Mouse (Mus musculus) CH12.LX (cell line): ENCODE data around the gene Ccer2. TPM values are rescaled to one million over a fixed set of nuclear protein-coding genes. Genes with fewer than 3 reads are reported as not detected.

Experiments
- DNase-seq: peaks from one replicate; pipeline ENCODE4 v3.0.0-alpha.2; 2013; ENCODE audit errors: extremely low read depth
- H3K27ac ChIP-seq: 2 replicates; pipeline ENCODE4 v1.5.1; 2012; ENCODE audit warnings: low read depth, mild to moderate bottlenecking, control low read depth, moderate library complexity; ENCODE audit not compliant: insufficient read depth
- H3K27me3 ChIP-seq: replicated peaks from 2 replicates; pipeline ENCODE3; 2012; ENCODE audit warnings: inconsistent platforms
- H3K36me3 ChIP-seq, 2 experiments: replicated peaks in 1 of 2; 2 replicates each; pipeline versions ENCODE3 to v1.6.1; 2012; ENCODE audit warnings: inconsistent platforms in 1 of 2, low read length in 1 of 2, mild to moderate bottlenecking in 1 of 2, mixed read lengths in 1 of 2, moderate library complexity in 1 of 2; ENCODE audit not compliant: control insufficient read depth in 1 of 2, insufficient read depth in 1 of 2
- H3K4me1 ChIP-seq, 2 experiments: 2 replicates each; pipeline ENCODE4 v1.6.1; 2012; ENCODE audit warnings: inconsistent platforms in 1 of 2, moderate library complexity in 1 of 2; ENCODE audit not compliant: insufficient read depth in 2 of 2, control insufficient read depth in 1 of 2
- H3K4me2 ChIP-seq: 2 replicates; pipeline ENCODE4 v1.6.1; 2012; ENCODE audit warnings: low read depth, mild to moderate bottlenecking, control low read depth; ENCODE audit not compliant: poor library complexity, insufficient read depth, severe bottlenecking
- H3K4me3 ChIP-seq, 3 experiments: fragments of 150-350 bp in 1 of 3; sonication (generic) in 1 of 3; replicated peaks in 1 of 3; 2 replicates each; pipeline versions ENCODE3 to v1.5.1; 2011 to 2012; ENCODE audit warnings: low read depth in 2 of 3, low read length in 2 of 3, mild to moderate bottlenecking in 2 of 3, moderate library complexity in 2 of 3, control low read depth in 1 of 3, improper control_type of control experiment in 1 of 3, inconsistent platforms in 1 of 3, mixed read lengths in 1 of 3; ENCODE audit not compliant: poor library complexity in 1 of 3
- H3K79me2 ChIP-seq: replicated peaks from 2 replicates; pipeline ENCODE4 v1.6.1; 2012; ENCODE audit warnings: mild to moderate bottlenecking, moderate library complexity; ENCODE audit not compliant: control insufficient read depth, poor library complexity, insufficient read depth, severe bottlenecking; ENCODE audit errors: extremely low read depth
- H3K9ac ChIP-seq: 2 replicates; pipeline ENCODE4 v1.6.1; 2012; ENCODE audit warnings: low read depth, mild to moderate bottlenecking, control low read depth, moderate library complexity; ENCODE audit not compliant: insufficient read depth
- H3K9me3 ChIP-seq: replicated peaks from 2 replicates; pipeline ENCODE3; 2012; ENCODE audit warnings: low read length, inconsistent platforms, mixed read lengths
- BHLHE40 ChIP-seq: IDR thresholded peaks from 2 replicates; pipeline ENCODE4 v1.6.1; 2011; ENCODE audit warnings: mild to moderate bottlenecking, low read depth, low read length, improper control_type of control experiment
- E2F4 ChIP-seq: IDR thresholded peaks from 2 replicates; pipeline ENCODE4 v1.6.1; 2011; ENCODE audit warnings: low read depth, low read length, improper control_type of control experiment; ENCODE audit not compliant: insufficient replicate concordance
- ETS1 ChIP-seq: conservative IDR thresholded peaks from 2 replicates; pipeline ENCODE4 v1.6.1; 2012; ENCODE audit warnings: low read depth, mild to moderate bottlenecking, inconsistent platforms, low read length, improper control_type of control experiment, moderate library complexity
- GABPA ChIP-seq: IDR thresholded peaks from 2 replicates; pipeline ENCODE4 v1.6.1; 2012; ENCODE audit warnings: low read depth, low read length, improper control_type of control experiment, inconsistent platforms; ENCODE audit not compliant: insufficient replicate concordance
- HCFC1 ChIP-seq: IDR thresholded peaks from 2 replicates; pipeline ENCODE4 v1.6.1; 2012; ENCODE audit warnings: low read depth, mild to moderate bottlenecking, inconsistent platforms, low read length, improper control_type of control experiment
- IRF4 ChIP-seq: IDR thresholded peaks from 2 replicates; pipeline ENCODE4 v1.6.1; 2014; ENCODE audit warnings: low read depth, mild to moderate bottlenecking, inconsistent platforms, low read length, improper control_type of control experiment
- JUN ChIP-seq: IDR thresholded peaks from 2 replicates; pipeline ENCODE4 v1.6.1; 2011; ENCODE audit warnings: low read depth, mild to moderate bottlenecking, low read length, improper control_type of control experiment, moderate library complexity; ENCODE audit not compliant: insufficient read depth
- JUND ChIP-seq: conservative IDR thresholded peaks from 2 replicates; pipeline ENCODE4 v1.6.1; 2011; ENCODE audit warnings: low read depth, low read length, improper control_type of control experiment
- MAFK ChIP-seq: IDR thresholded peaks from 2 replicates; pipeline ENCODE4 v1.6.1; 2011; ENCODE audit warnings: low read length, improper control_type of control experiment; ENCODE audit not compliant: insufficient replicate concordance
- MAX ChIP-seq: IDR thresholded peaks from 2 replicates; pipeline ENCODE4 v1.6.1; 2011; ENCODE audit warnings: low read length, improper control_type of control experiment
- MEF2A ChIP-seq: IDR thresholded peaks from 2 replicates; pipeline ENCODE4 v1.6.1; 2014; ENCODE audit warnings: low read depth, mild to moderate bottlenecking, inconsistent platforms, low read length, improper control_type of control experiment, borderline replicate concordance
- MXI1 ChIP-seq: IDR thresholded peaks from 2 replicates; pipeline ENCODE4 v1.6.1; 2011; ENCODE audit warnings: mild to moderate bottlenecking, low read depth, low read length, improper control_type of control experiment
- MYC ChIP-seq: IDR thresholded peaks from 2 replicates; pipeline ENCODE4 v1.6.1; 2011; ENCODE audit warnings: low read depth, mild to moderate bottlenecking, improper control_type of control experiment, low read length
- NRF1 ChIP-seq: IDR thresholded peaks from 2 replicates; pipeline ENCODE4 v1.6.1; 2014; ENCODE audit warnings: low read depth, mild to moderate bottlenecking, inconsistent platforms, low read length, improper control_type of control experiment, moderate library complexity
- PAX5 ChIP-seq: IDR thresholded peaks from 2 replicates; pipeline ENCODE4 v1.6.1; 2012; ENCODE audit warnings: low read length, inconsistent platforms, mixed read lengths
- POLR2A ChIP-seq: IDR thresholded peaks from 2 replicates; pipeline ENCODE4 v1.6.1; 2011; ENCODE audit warnings: low read depth, mild to moderate bottlenecking, improper control_type of control experiment, low read length
- POLR2AphosphoS2 ChIP-seq: IDR thresholded peaks from 2 replicates; pipeline ENCODE4 v1.6.1; 2011; ENCODE audit warnings: low read depth, low read length, improper control_type of control experiment
- RAD21 ChIP-seq: IDR thresholded peaks from 2 replicates; pipeline ENCODE4 v1.6.1; 2011; ENCODE audit warnings: low read depth, mild to moderate bottlenecking, low read length, improper control_type of control experiment, moderate library complexity
- RCOR1 ChIP-seq: conservative IDR thresholded peaks from 2 replicates; pipeline ENCODE4 v1.6.1; 2012; ENCODE audit warnings: low read depth, mild to moderate bottlenecking, inconsistent platforms, low read length, improper control_type of control experiment
- SIN3A ChIP-seq: IDR thresholded peaks from 2 replicates; pipeline ENCODE4 v1.6.1; 2012; ENCODE audit warnings: low read length, improper control_type of control experiment, inconsistent platforms
- SMC3 ChIP-seq: IDR thresholded peaks from 2 replicates; pipeline ENCODE4 v1.6.1; 2011; ENCODE audit warnings: low read depth, low read length, improper control_type of control experiment
- TBP ChIP-seq: conservative IDR thresholded peaks from 2 replicates; pipeline ENCODE4 v1.6.1; 2011; ENCODE audit warnings: low read depth, low read length, improper control_type of control experiment
- TCF12 ChIP-seq: IDR thresholded peaks from 2 replicates; pipeline ENCODE4 v1.6.1; 2014; ENCODE audit warnings: low read depth, mild to moderate bottlenecking, inconsistent platforms, low read length, improper control_type of control experiment
- UBTF ChIP-seq: IDR thresholded peaks from 2 replicates; pipeline ENCODE4 v1.6.1; 2012; ENCODE audit warnings: low read depth, mild to moderate bottlenecking, inconsistent platforms, low read length, improper control_type of control experiment, moderate library complexity
- USF1 ChIP-seq: IDR thresholded peaks from 2 replicates; pipeline ENCODE4 v1.6.1; 2014; ENCODE audit warnings: low read depth, mild to moderate bottlenecking, inconsistent platforms, low read length, improper control_type of control experiment
- ZC3H11A ChIP-seq: IDR thresholded peaks from 2 replicates; pipeline ENCODE4 v1.6.1; 2012; ENCODE audit warnings: low read depth, mild to moderate bottlenecking, inconsistent platforms, low read length, improper control_type of control experiment
- ZKSCAN1 ChIP-seq: IDR thresholded peaks from 2 replicates; pipeline ENCODE4 v1.6.1; 2012; ENCODE audit warnings: low read depth, inconsistent platforms, low read length, improper control_type of control experiment, borderline replicate concordance
- ZMIZ1 ChIP-seq: IDR thresholded peaks from 2 replicates; pipeline ENCODE4 v1.6.1; 2012; ENCODE audit warnings: low read depth, mild to moderate bottlenecking, inconsistent platforms, low read length, improper control_type of control experiment
- ZNF384 ChIP-seq: IDR thresholded peaks from 2 replicates; pipeline ENCODE4 v1.6.1; 2012; ENCODE audit warnings: low read depth, low read length, improper control_type of control experiment, inconsistent platforms
- dilution Hi-C: fragments of 300-500 bp; cut with MboI; formaldehyde crosslinking; loops from 2 replicates; pipeline ENCODE4 v1.14.3; 2020; ENCODE audit warnings: low sequenced_read_pairs; ENCODE audit not compliant: extremely low pct_unique_long_range_greater_than_20kb, extremely low pct_ligation_motif_present
- in situ Hi-C: fragments of 300-500 bp; cut with MboI; formaldehyde crosslinking; loops from 3 replicates; pipeline ENCODE4 v1.14.3; 2019; ENCODE audit warnings: low sequenced_read_pairs, low pct_ligation_motif_present, low pct_unique_long_range_greater_than_20kb, mixed read lengths
- polyA plus RNA-seq: library from polyadenylated mRNA; unstranded; fragments of >175 nt; gene quantifications from 2 replicates; pipeline ENCODE4 v1.2.1, GENCODE M21; 2012; ENCODE audit warnings: low read depth; ENCODE audit not compliant: insufficient read length
- total RNA-seq, 2 experiments: library from RNA; depleted of rRNA; stranded (reverse); fragments of 300-350 nt in 1 of 2; fragments of >200 nt in 1 of 2; gene quantifications; 2 replicates each; pipeline ENCODE4 v1.2.3; 2012 to 2014

Gene Ccer2
- total and polyA plus RNA-seq, 3 experiments = 0.17 TPM; not detected in 2

- Histone ChIP-seq H3K4me2 (no peak overlapping the region), H3K27me3 (no peaks in the 10 kb centered on the region), H3K9me3 (no peaks in the 10 kb centered on the region), H3K4me3 (no peak overlapping the region), H3K9ac (no peak overlapping the region), H3K36me3 (peaks cover 38 to 71% of the 10 kb centered on the region in 2 experiments), H3K79me2 (no peaks in the 10 kb centered on the region), H3K4me1 (peaks cover 32 to 52% of the 10 kb centered on the region in 2 experiments), H3K27ac (peak overlapping the region; percentile 35)
- TF ChIP-seq HCFC1 = no peak
- TF ChIP-seq MYC = no peak
- no peak for TF ChIP-seq MAFK
- no peak for TF ChIP-seq NRF1
- TF ChIP-seq USF1 = no peak
- TF ChIP-seq ETS1 = no peak
- TF ChIP-seq MEF2A = no peak
- TF ChIP-seq IRF4 = no peak
- no peak for TF ChIP-seq ZC3H11A
- TF ChIP-seq RCOR1 = no peak
- no peak for TF ChIP-seq SMC3
- TF ChIP-seq JUND = no peak
- no peak for TF ChIP-seq ZNF384
- TF ChIP-seq MXI1 = no peak
- no peak for TF ChIP-seq E2F4
- no peak for TF ChIP-seq BHLHE40
- no peak for DNase-seq
- dilution Hi-C loops (no loop called here), in situ Hi-C loops (loop anchor here (25.0 kb wide), 1 partner anchor 258 kb away; no protein-coding TSS in a partner anchor)
Measured at GRCm38 (mm10) chr7:28778825-28779224, 22.9 kb downstream of the Ccer2 start.

GRCm38 (mm10) chr7:28780067-28780658, 24.2 kb downstream of the Ccer2 start:
- Histone ChIP-seq H3K4me2 (peak overlapping the region; percentile 56), H3K4me3 (peak overlapping the region in 2 of 3 experiments; percentile 27 to 31), H3K9ac (peak overlapping the region; percentile 64), H3K4me1 (peaks cover 34 to 65% of the 10 kb centered on the region in 2 experiments), H3K36me3 (peaks cover 32 to 71% of the 10 kb centered on the region in 2 experiments), H3K27me3 (no peaks in the 10 kb centered on the region), H3K9me3 (no peaks in the 10 kb centered on the region), H3K27ac (peak overlapping the region; percentile 99), H3K79me2 (no peaks in the 10 kb centered on the region)
- dilution Hi-C loops (no loop called here), in situ Hi-C loops (loop anchor here (25.0 kb wide), 1 partner anchor 257 kb away; no protein-coding TSS in a partner anchor)
- peak; percentile 95 for DNase-seq
- no peak for TF ChIP-seq PAX5
- TF ChIP-seq UBTF = no peak
- TF ChIP-seq TCF12 = peak; percentile 83
- TF ChIP-seq GABPA = no peak
- no peak; the same call in 1 of the 2 replicates for TF ChIP-seq ZMIZ1
- TF ChIP-seq POLR2A = peak; percentile 47
- TF ChIP-seq SIN3A = peak; percentile 89
- TF ChIP-seq SMC3 = peak; percentile 96
- TF ChIP-seq POLR2AphosphoS2 = no peak; the same call in 1 of the 2 replicates
- no peak for TF ChIP-seq NRF1
- TF ChIP-seq JUND = no peak; the same call in 1 of the 2 replicates
- TF ChIP-seq JUN = no peak
- TF ChIP-seq ZNF384 = peak; percentile 79
- peak; percentile 62 for TF ChIP-seq IRF4
- peak; percentile 73; the same call in 1 of the 2 replicates for TF ChIP-seq MYC
- TF ChIP-seq BHLHE40 = no peak
- TF ChIP-seq MAX = peak; percentile 9; the same call in 1 of the 2 replicates
- TF ChIP-seq HCFC1 = peak; percentile 11; the same call in 1 of the 2 replicates
- TF ChIP-seq TBP = 0 out of 2 replicates have a peak, but pooled peaks have one; percentile 41
- no peak for TF ChIP-seq USF1
- TF ChIP-seq RAD21 = peak; percentile 89
- TF ChIP-seq MEF2A = peak; percentile 59
- no peak for TF ChIP-seq ZKSCAN1
